Mouse (Mus musculus) stomach, postnatal 0 days (tissue): ENCODE measurements around the gene 1700017B05Rik. TPM values are rescaled to one million over a fixed set of nuclear protein-coding genes. Genes with fewer than 3 reads are reported as not detected.
"Not testable (repeated sequence)": the region's sequence is repeated elsewhere in the genome, so short reads cannot be mapped to it uniquely, and the experiment has no call there.

Experiments
- ATAC-seq: fragments of 200-750 bp; cut with Nextera tagmentation; 2 replicates; pipeline ENCODE4 v1.8.0; 2017; ENCODE audit not compliant: low FRiP score, low TSS enrichment
- DNase-seq: peaks from one replicate; pipeline ENCODE4 v3.0.0-alpha.2; 2016; ENCODE audit warnings: low spot score
- H3K27ac ChIP-seq: fragments of 300-500 bp; sonication (generic); replicated peaks from 2 replicates; pipeline ENCODE4 v1.5.1; 2014; ENCODE audit warnings: mild to moderate bottlenecking, control low read depth
- H3K27me3 ChIP-seq: fragments of 300-500 bp; sonication (generic); 2 replicates; pipeline ENCODE4 v1.6.1; 2014; ENCODE audit warnings: low read length; ENCODE audit not compliant: control insufficient read depth, insufficient read depth
- H3K36me3 ChIP-seq: fragments of 300-500 bp; sonication (generic); 2 replicates; pipeline ENCODE4 v1.6.1; 2014; ENCODE audit warnings: low read length, mixed read lengths; ENCODE audit not compliant: control insufficient read depth, insufficient read depth
- H3K4me1 ChIP-seq: fragments of 300-500 bp; sonication (generic); replicated peaks from 2 replicates; pipeline ENCODE4 v1.6.1; 2014; ENCODE audit warnings: antibody characterized with exemption; ENCODE audit not compliant: control insufficient read depth, insufficient read depth
- H3K4me2 ChIP-seq: fragments of 300-500 bp; sonication (generic); replicated peaks from 2 replicates; pipeline ENCODE4 v1.6.1; 2014; ENCODE audit warnings: low read depth, mild to moderate bottlenecking, control low read depth, moderate library complexity
- H3K4me3 ChIP-seq: fragments of 300-500 bp; sonication (generic); 2 replicates; pipeline ENCODE4 v1.5.1; 2014; ENCODE audit warnings: low read depth, low read length, control low read depth
- H3K9ac ChIP-seq: fragments of 300-500 bp; sonication (generic); 2 replicates; pipeline ENCODE4 v1.6.1; 2014; ENCODE audit warnings: mild to moderate bottlenecking, low read length, control low read depth, mixed read lengths
- H3K9me3 ChIP-seq: fragments of 300-500 bp; sonication (generic); 2 replicates; pipeline ENCODE4 v1.6.1; 2016; ENCODE audit warnings: low read length; ENCODE audit not compliant: control insufficient read depth
- CTCF ChIP-seq: IDR thresholded peaks from 2 replicates; pipeline ENCODE4 v1.5.1; 2016; ENCODE audit warnings: antibody characterized with exemption, low read depth, mild to moderate bottlenecking, moderate library complexity
- EP300 ChIP-seq: optimal IDR thresholded peaks from 2 replicates; pipeline ENCODE3; 2016; ENCODE audit warnings: antibody characterized with exemption
- WGBS: fragments of 180-500 bp; shearing (Covaris S2); extraction: QIAGEN DNeasy Blood & Tissue Kit; methylation state at CpG from one replicate; pipeline ENCODE4 v1.1.7; 2014; 5-methylcytosine and 5-hydroxymethylcytosine counted together
- polyA plus RNA-seq: library from polyadenylated mRNA; unstranded; fragments of >200 nt; fragmentation: Nextera tagmentation; extraction: Ambion mirVana; gene quantifications from 2 replicates; pipeline ENCODE4 v1.2.1, GENCODE M21; 2015

Gene 1700017B05Rik
- polyA plus RNA-seq, 1 experiment from 2014 or later = 10.4 TPM

GRCm38 (mm10) chr9:57231536-57232255, 30.7 kb downstream of the 1700017B05Rik start:
- 64% methylated on average over 8 of the region's 8 CpGs for WGBS
- Histone ChIP-seq H3K9ac (no peak overlapping the region), H3K9me3 (no peaks in the 10 kb centered on the region), H3K4me2 (no peak overlapping the region), H3K27me3 (no peaks in the 10 kb centered on the region), H3K4me3 (no peak overlapping the region), H3K27ac (no peak overlapping the region), H3K4me1 (no peaks in the 10 kb centered on the region), H3K36me3 (no peaks in the 10 kb centered on the region)
- ATAC-seq = no peak
- no peak for TF ChIP-seq EP300
- no peak for TF ChIP-seq CTCF
- DNase-seq = no peak

- no peak for TF ChIP-seq EP300
- TF ChIP-seq CTCF = no peak
- H3K4me3 ChIP-seq = no peak overlapping the region
- H3K9me3 ChIP-seq = no peaks in the 10 kb centered on the region
- H3K27ac ChIP-seq = no peak overlapping the region
- ATAC-seq (no peak), DNase-seq (no peak)
- H3K27me3 ChIP-seq = no peaks in the 10 kb centered on the region
- H3K36me3 ChIP-seq = no peaks in the 10 kb centered on the region
- H3K9ac ChIP-seq = no peak overlapping the region
- 59% methylated on average over 9 of the region's 9 CpGs for WGBS
- H3K4me1 ChIP-seq = no peaks in the 10 kb centered on the region
- no peak overlapping the region for H3K4me2 ChIP-seq
These were observed 32.1 kb downstream of the 1700017B05Rik start for GRCm38 (mm10) chr9:57230146-57230783.

GRCm38 (mm10) chr9:57229726-57230125, 32.7 kb downstream of the 1700017B05Rik start:
- H3K4me3 ChIP-seq = no peak overlapping the region
- no peak for ATAC-seq

GRCm38 (mm10) chr9:57228186-57228585, 34.2 kb downstream of the 1700017B05Rik start:
- H3K27ac ChIP-seq = no peak overlapping the region
- H3K4me3 ChIP-seq = no peak overlapping the region
- DNase-seq (no peak), ATAC-seq (no peak)
- H3K4me1 ChIP-seq = no peaks in the 10 kb centered on the region
- H3K36me3 ChIP-seq = no peaks in the 10 kb centered on the region
- no peak overlapping the region for H3K9ac ChIP-seq
- no peak for TF ChIP-seq EP300
- no peak for TF ChIP-seq CTCF
- no peaks in the 10 kb centered on the region for H3K27me3 ChIP-seq
- no peaks in the 10 kb centered on the region for H3K9me3 ChIP-seq
- H3K4me2 ChIP-seq = no peak overlapping the region
- 62% methylated on average over 4 of the region's 4 CpGs for WGBS

More at GRCm38 (mm10) chr9:57229726-57230125, 32.7 kb downstream of the 1700017B05Rik start:
- no peaks in the 10 kb centered on the region for H3K27me3 ChIP-seq
- no peak for DNase-seq
- H3K9ac ChIP-seq = no peak overlapping the region
- H3K36me3 ChIP-seq = no peaks in the 10 kb centered on the region
- no peaks in the 10 kb centered on the region for H3K4me1 ChIP-seq
- TF ChIP-seq EP300 (no peak), CTCF (no peak)
- H3K27ac ChIP-seq = no peak overlapping the region
- 47% methylated on average over 4 of the region's 4 CpGs for WGBS
- no peak overlapping the region for H3K4me2 ChIP-seq
- H3K9me3 ChIP-seq = no peaks in the 10 kb centered on the region

- no peak overlapping the region for H3K4me3 ChIP-seq
- no peaks in the 10 kb centered on the region for H3K4me1 ChIP-seq
- DNase-seq (no peak), ATAC-seq (no peak)
- TF ChIP-seq CTCF (no peak), EP300 (no peak)
- no peaks in the 10 kb centered on the region for H3K27me3 ChIP-seq
- no peak overlapping the region for H3K27ac ChIP-seq
- no peaks in the 10 kb centered on the region for H3K9me3 ChIP-seq
- H3K4me2 ChIP-seq = no peak overlapping the region
- H3K9ac ChIP-seq = no peak overlapping the region
- H3K36me3 ChIP-seq = no peaks in the 10 kb centered on the region
- WGBS = 71% methylated on average over 5 of the region's 5 CpGs
These were observed 35.2 kb downstream of the 1700017B05Rik start for GRCm38 (mm10) chr9:57227203-57227602.

GRCm38 (mm10) chr9:57226628-57227122, 35.7 kb downstream of the 1700017B05Rik start:
- H3K27ac ChIP-seq, H3K27me3 ChIP-seq, H3K4me3 ChIP-seq, DNase-seq, H3K9me3 ChIP-seq, H3K4me1 ChIP-seq, H3K36me3 ChIP-seq, ATAC-seq, H3K9ac ChIP-seq, H3K4me2 ChIP-seq: not testable (repeated sequence)
- 87% methylated on average over 6 of the region's 6 CpGs for WGBS
